Mouse (Mus musculus) lung, postnatal 0 days (tissue): ENCODE measurements around the gene 9030025P20Rik. TPM values are rescaled to one million over a fixed set of nuclear protein-coding genes. Genes with fewer than 3 reads are reported as not detected.
"Not testable (repeated sequence)": the region's sequence is repeated elsewhere in the genome, so short reads cannot be mapped to it uniquely, and the experiment has no call there.

Source experiments
- ATAC-seq: fragments of 200-750 bp; cut with Nextera tagmentation; 2 replicates; pipeline ENCODE4 v1.8.0; 2017; ENCODE audit warnings: moderate library complexity
- DNase-seq: peaks from one replicate; pipeline ENCODE4 v3.0.0-alpha.2; 2016; ENCODE audit warnings: low spot score
- H3K27ac ChIP-seq: fragments of 300-500 bp; sonication (generic); 2 replicates; pipeline ENCODE4 v1.5.1; 2014; ENCODE audit warnings: antibody characterized with exemption, mild to moderate bottlenecking, low read length, mixed read lengths
- H3K27me3 ChIP-seq: fragments of 300-500 bp; sonication (generic); replicated peaks from 2 replicates; pipeline ENCODE4 v1.6.1; 2014; ENCODE audit warnings: low read length, mixed read lengths; ENCODE audit not compliant: insufficient read depth
- H3K36me3 ChIP-seq: fragments of 300-500 bp; sonication (generic); 2 replicates; pipeline ENCODE4 v1.6.1; 2014; ENCODE audit warnings: low read length, mixed read lengths; ENCODE audit not compliant: insufficient read depth
- H3K4me1 ChIP-seq: fragments of 300-500 bp; sonication (generic); 2 replicates; pipeline ENCODE4 v1.6.1; 2014; ENCODE audit warnings: antibody characterized with exemption, low read depth, low read length, mixed read lengths; ENCODE audit not compliant: insufficient read depth
- H3K4me2 ChIP-seq: fragments of 300-500 bp; sonication (generic); replicated peaks from 2 replicates; pipeline ENCODE4 v1.6.1; 2014; ENCODE audit warnings: low read depth, mild to moderate bottlenecking, low read length, moderate library complexity, mixed read lengths
- H3K4me3 ChIP-seq: fragments of 300-500 bp; sonication (generic); 2 replicates; pipeline ENCODE4 v1.5.1; 2014; ENCODE audit warnings: low read depth, low read length
- H3K9ac ChIP-seq: fragments of 300-500 bp; sonication (generic); replicated peaks from 2 replicates; pipeline ENCODE4 v1.6.1; 2014; ENCODE audit warnings: low read depth, mild to moderate bottlenecking
- H3K9me3 ChIP-seq: fragments of 300-500 bp; sonication (generic); 2 replicates; pipeline ENCODE4 v1.6.1; 2016; ENCODE audit warnings: low read length, mixed read lengths
- WGBS: fragments of 180-500 bp; shearing (Covaris S2); extraction: QIAGEN DNeasy Blood & Tissue Kit; methylation state at CpG from one replicate; pipeline ENCODE4 v1.1.7; 2014; 5-methylcytosine and 5-hydroxymethylcytosine counted together
- polyA plus RNA-seq: library from polyadenylated mRNA; unstranded; fragments of >200 nt; fragmentation: Nextera tagmentation; extraction: Ambion mirVana; gene quantifications from 2 replicates; pipeline ENCODE4 v1.2.1, GENCODE M21; 2015

The 9030025P20Rik gene
- polyA plus RNA-seq, 1 experiment from 2014 or later = 7.6 TPM

GRCm38 (mm10) chr17:15025513-15025912 lies 47.2 kb downstream of the 9030025P20Rik start:
- WGBS = no CpG with 5 or more reads among the region's 6 CpGs
- ATAC-seq, H3K27ac ChIP-seq: not testable (repeated sequence)

GRCm38 (mm10) chr17:15031414-15031813 lies 53.1 kb downstream of the 9030025P20Rik start:
- not testable (repeated sequence) for H3K9ac ChIP-seq, H3K27ac ChIP-seq, H3K36me3 ChIP-seq, H3K9me3 ChIP-seq, H3K27me3 ChIP-seq, DNase-seq, H3K4me3 ChIP-seq, H3K4me2 ChIP-seq, H3K4me1 ChIP-seq, ATAC-seq
- WGBS = no CpG with 5 or more reads among the region's 4 CpGs

More at GRCm38 (mm10) chr17:15025513-15025912, 47.2 kb downstream of the 9030025P20Rik start:
- not testable (repeated sequence) for DNase-seq, H3K4me1 ChIP-seq, H3K4me2 ChIP-seq, H3K36me3 ChIP-seq, H3K27me3 ChIP-seq, H3K9ac ChIP-seq, H3K9me3 ChIP-seq, H3K4me3 ChIP-seq

GRCm38 (mm10) chr17:15040455-15040854 lies 62.2 kb downstream of the 9030025P20Rik start:
- not testable (repeated sequence) for H3K36me3 ChIP-seq, H3K4me1 ChIP-seq
- WGBS = no CpG with 5 or more reads among the region's 3 CpGs

More at GRCm38 (mm10) chr17:15040455-15040854, 62.2 kb downstream of the 9030025P20Rik start:
- not testable (repeated sequence) for H3K9me3 ChIP-seq, H3K27ac ChIP-seq, H3K9ac ChIP-seq, H3K27me3 ChIP-seq, H3K4me3 ChIP-seq, H3K4me2 ChIP-seq, DNase-seq
- ATAC-seq = 0 out of 2 replicates have a peak, but pooled peaks have one; percentile 13

Other genes starting within 250 kb of the 9030025P20Rik start
- 16.7 and 18.5 TPM in 2 replicates for gene Wdr27, start 35.3 kb upstream of the 9030025P20Rik start, polyA plus RNA-seq
- 44.0 and 45.4 TPM in 2 replicates for gene 1600012H06Rik, start 35.3 kb upstream of the 9030025P20Rik start, polyA plus RNA-seq
- 32.5 and 34.9 TPM in 2 replicates for gene Phf10, start 17.2 kb upstream of the 9030025P20Rik start, polyA plus RNA-seq
- gene Gm3417, start 322 bp downstream of the 9030025P20Rik start, polyA plus RNA-seq = 0.39 and 3.6 TPM in 2 replicates
- gene Gm3435, start 31.7 kb downstream of the 9030025P20Rik start, polyA plus RNA-seq = 4.5 and 5.6 TPM in 2 replicates
- 49.6 and 59.4 TPM in 2 replicates for gene Ermard, start 62.7 kb downstream of the 9030025P20Rik start, polyA plus RNA-seq
- 1.1 and 1.2 TPM in 2 replicates for gene Tcte3, start 63.0 kb downstream of the 9030025P20Rik start, polyA plus RNA-seq
- gene Gm3448, start 63.1 kb downstream of the 9030025P20Rik start, polyA plus RNA-seq = 4.4 and 5.0 TPM in 2 replicates